Mouse (Mus musculus): ENCODE results near the gene Mcm3.

- TF ChIP-seq CTCF (IDR thresholded peaks at IDR 0.05; ENCODE audit: insufficient read depth, low read depth, low read length) (no peak), POLR2A (IDR thresholded peaks at IDR 0.05; ENCODE audit: insufficient read depth, low read depth, low read length) (no peak)
Observed at GRCm38 (mm10) chr1:20830546-20830945, 10.4 kb upstream of the Mcm3 start.
